Mouse (Mus musculus): ENCODE results near the gene Cntnap2. TPM values are rescaled to one million over a fixed set of nuclear protein-coding genes. Genes with fewer than 3 reads are reported as not detected.

Gene Cntnap2
- total and polyA plus RNA-seq, 3 experiments, result 0.56 to 2.6 (median 0.78) TPM

DNA sequence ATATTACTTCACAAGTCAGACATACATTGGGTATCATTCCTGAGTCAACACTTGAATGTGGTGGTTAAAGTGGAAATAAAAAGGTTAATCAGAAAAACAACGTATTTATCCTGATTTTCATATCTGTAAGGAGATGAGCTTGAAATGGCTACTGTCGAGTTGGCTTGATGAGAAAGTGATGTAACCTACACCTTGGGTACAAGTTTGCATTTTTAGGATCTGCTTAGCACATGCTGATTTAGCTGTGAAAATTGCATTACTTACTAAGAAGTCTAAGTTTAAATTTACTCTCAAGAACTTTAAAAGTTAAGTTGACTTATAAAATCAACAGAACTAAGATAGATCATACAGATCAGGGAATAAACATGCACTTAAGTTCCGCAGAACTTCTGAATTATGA lies 879.1 kb downstream of the Cntnap2 start:
- no peak for DNase-seq

DNA sequence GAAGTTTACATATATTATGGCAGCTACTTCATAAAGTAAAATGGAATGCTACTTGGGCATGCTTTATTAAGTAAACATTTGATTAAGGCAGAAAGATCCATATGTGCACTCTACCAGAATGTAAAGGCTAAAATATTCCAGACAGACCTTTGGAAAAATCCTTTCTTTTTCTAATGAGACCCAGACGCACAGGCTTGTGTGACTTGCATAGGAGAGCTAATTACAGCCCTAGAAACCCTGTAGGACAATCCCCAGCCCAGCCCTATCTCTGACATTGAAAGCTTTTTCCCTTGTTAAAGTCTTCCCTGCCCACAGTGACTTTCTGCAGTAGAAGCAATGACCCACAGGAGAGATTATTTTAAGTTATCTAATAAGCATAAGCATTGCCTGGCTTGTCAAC lies 879.6 kb downstream of the Cntnap2 start:
- no peak for DNase-seq

DNA sequence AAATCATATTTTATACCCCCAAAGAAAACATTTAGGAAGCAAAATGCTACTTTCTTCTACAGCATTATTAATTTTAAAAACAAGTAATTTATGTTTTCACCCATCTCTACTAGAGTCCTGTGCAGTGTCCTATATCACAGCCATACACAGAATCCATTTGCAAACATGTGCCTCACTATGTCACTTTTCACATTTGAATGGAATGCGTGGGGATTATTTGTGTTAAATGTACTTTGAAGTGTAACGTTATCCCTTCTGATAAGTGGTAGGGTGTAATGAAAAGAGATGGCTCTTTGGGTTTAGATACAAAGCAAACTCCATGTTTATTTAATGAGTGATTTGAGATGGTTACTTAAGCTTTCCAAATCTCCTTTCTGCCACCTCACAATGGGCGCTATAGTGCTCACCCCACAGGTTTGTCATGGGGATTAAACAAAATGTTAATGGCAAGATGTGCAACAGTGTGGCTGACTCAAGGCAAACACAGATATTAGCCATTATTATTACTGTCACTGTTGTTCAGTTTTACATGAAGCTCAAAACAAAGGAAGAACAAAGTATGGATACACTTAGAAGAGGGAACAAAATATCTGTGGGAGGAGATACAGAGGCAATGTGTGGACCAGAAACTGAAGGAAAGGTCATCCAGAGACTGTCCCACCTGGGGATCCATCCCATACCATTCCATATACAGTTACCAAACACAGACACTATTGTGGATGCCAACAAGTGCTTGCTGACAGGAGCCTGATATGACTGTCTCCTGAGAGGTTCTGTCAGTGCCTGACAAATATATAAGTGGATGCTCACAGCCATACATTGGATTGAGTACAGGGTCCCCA lies 886.2 kb downstream of the Cntnap2 start:
- no peak for DNase-seq

DNA sequence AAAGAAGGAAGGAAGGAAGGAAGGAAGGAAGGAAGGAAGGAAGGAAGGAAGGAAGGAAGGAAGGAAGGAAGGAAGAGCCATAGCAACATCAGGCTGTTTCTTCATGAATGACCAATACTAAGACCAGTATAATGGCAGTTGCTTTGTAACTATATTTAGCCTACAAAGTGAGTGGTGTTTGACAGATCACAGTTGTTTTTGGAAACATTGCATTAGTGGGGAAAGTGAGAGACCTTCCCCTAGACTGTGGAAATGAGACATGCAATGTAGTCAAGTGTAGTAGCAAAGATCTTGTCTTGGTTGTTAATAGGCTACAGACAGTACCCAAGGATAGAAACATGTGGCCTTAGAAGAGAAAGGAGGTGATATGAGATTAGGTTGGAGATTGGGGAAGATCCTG lies 895.6 kb downstream of the Cntnap2 start:
- no peak for DNase-seq

DNA sequence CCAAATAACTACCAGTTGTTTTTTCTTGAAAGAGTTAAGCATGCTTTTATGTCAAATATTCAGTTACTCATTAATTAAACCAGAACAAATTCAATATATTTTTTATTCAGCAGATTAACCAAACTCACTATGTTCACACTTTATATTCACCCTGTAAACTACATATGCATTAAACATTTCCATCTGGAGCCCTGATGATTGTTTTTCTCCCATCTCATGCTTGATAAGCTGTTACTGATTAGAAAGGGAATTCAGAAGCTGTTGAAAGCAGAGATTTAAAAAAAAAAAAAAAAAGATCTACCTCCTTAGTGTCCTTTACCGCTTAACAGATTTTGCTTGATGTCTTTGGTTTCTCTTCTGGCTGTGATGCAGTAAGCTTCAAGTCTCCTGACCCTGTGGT lies 905.3 kb downstream of the Cntnap2 start:
- no peak for DNase-seq

DNA sequence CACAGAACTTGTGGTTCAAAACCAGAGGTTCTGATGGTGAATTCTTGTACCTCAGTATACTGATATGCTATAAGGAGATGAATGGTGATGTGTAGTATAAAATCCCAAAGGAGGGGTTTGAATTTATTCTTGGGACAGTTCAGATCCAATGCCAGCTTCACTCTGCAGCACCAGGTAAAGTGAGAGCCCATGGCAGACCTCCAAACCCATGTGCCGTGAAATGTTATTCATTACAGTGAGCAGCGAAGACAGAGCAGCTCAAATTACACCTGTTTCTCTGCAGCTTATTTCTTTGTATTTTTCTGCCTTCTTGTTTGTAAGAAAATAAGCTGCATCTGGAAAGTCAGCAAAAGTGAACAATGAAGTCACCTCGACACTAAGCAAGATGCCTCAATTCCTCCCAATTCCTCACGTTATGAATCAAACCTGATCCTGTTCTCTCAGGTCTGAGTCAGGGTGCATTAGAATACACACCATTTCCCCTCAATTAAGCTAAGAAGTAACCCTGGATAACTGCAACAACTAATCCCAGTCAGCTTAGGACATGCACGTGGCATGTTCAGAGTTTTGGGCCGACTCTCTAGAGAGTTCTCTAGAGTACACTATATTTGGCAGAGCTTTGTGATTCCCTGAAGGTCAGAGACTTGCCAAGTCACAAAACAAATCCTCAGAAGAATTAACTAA lies 915.5 kb downstream of the Cntnap2 start:
- DNase-seq, result no peak

DNA sequence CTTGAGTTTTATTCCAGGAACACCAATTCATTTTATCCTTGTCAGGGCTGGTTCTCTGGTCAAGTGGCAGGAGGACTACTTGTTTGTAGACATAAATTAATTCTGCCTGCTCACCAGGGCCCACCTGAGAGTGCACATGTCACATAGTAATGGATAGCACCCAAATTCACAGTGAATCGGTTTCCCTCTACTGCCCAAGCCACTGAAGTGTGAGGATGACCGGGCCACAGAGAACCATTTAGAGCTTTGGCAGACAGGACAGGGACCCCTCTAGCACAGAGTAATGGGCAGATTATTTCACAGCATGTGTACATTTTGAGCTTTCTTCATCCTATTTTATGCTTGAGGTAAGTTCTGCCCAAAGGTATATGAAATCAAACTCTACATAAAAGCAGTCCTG lies 920.0 kb downstream of the Cntnap2 start:
- no peak for DNase-seq

DNA sequence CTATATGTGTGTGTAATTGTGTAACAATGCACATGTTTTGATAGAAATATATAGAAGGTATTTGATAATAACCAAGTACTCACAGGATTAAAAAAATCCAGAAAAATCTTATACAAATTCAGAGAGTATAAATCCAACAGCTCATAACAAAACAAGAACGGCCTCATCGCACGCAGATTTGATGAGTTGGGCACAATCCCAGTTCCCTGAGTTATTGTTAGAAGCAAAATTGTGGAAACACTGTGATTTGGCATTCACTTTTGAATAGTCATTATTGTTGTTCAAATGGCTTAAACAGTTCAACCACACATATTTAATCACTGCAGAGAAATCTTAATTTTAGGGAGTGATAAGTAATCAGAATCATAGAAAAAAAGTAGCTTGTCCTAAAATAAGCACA lies 928.9 kb downstream of the Cntnap2 start:
- no peak for DNase-seq

DNA sequence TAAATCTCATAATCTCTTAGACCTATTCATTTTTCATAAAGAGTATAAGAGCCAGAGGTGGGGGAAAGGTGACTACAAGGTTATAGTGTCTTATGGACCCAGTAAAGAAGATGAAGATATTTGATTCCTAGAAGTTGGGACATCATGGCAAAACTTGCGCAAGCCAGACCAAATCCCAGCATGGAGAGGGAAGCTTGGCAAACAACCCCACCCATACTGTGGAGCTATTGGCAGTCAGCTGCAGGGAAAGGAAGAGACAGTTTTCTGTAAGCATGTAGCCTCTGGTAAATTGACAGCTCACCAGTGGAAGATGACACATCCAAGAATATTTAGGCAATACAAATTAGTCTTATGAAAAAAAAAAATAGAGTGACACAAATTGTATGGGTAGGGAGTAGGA lies 931.9 kb downstream of the Cntnap2 start:
- no peak for DNase-seq

DNA sequence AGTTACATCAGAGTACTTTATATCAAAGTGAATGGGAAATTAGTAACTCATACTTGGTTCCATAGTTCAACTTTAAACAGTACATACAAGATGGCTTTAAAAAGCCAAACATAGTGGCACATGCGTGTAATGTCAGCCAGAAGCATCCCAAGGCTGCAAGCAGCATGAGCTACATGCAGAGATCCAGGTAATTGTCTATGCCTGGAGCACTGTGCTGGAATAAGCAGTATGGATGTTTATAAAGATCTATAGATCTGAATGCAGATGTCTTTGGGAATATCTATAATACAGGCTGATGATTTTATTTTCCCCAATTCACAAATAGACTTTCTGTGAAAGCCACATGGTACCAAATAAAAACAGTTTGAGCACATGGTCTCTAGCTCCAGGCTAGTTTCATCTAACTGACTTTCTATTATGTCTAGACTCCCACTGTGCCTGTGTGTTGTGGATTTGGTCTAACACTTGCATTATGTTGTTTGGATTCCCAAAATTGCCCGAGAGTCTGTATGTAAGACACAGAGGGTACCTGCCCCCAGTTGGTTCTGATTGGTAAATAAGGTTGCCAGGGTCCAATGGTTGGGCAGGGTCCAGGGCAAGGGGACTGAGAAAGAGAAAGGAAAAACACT lies 963.5 kb downstream of the Cntnap2 start:
- DNase-seq, result no peak

DNA sequence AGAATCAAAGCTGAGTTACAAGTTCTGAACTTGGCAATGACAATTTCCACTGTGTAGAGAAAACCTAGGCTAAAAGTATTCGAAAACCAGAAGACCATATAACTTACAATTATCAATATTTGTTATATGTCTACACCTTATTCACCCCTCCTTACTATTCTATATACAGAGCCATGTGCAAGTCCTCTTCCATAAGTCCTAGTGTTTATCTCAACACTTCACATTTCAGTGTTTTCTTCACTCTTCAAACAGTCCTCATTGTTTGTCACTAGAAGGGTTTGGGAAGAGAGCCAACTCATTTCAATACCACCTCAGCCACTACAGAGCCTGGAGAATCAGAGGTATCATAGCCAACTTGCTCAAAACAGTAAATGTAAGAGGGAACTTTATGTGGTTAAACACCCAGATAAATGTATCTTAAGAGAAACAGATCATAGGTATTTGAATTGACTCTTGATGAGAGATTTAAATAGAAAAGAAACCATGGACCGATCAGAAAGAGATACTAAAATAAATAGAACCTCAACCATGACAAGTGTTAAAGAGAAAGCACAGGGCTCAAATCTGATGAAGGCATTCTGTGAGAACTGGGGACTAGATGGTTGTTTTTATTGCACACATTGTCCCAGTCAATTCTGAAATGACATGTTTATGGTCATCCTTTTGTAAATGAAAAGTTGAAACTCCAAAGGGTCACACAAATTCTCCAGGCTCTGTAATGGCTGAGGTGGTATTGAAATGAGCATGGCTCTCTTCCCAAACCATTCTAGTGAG lies 972.9 kb downstream of the Cntnap2 start:
- DNase-seq, result no peak

DNA sequence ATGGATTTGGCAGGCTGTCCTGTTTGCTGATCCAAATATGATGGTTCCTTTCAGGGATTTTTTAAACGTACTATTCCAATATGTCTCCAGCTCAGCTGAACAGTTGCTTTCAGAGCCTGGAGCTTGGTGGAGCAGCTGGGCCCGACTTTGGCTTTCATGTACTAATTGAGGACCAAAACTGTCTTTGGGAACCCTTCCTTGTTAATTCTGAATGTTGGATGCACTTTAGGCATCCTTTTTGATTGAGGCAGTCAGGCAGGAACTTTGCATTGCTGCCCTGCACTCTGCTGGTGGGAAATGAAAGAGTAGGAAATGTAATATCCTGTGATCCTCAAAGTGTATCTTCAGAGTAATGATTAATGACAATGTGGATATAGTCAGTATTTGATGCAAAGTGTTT lies 974.0 kb downstream of the Cntnap2 start:
- no peak for DNase-seq

DNA sequence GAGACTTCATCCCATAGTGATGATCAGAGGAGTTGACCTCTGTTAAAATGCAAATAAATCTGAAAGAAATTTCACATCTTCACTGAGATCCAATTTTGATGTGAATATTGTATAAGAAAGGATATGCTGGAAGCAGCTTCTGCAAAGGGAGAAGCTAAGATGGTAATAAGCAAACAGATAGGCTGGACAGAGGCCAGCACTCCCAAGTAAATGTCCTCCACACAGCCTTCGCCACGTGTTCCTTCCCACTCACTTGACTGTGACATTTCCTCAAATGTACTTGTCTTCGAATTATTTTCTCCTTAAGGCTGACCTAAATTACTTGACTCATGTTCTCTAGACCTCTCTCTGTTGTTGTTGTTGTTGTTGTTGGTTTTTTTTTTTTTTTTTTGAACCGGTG lies 981.5 kb downstream of the Cntnap2 start:
- no peak for DNase-seq

DNA sequence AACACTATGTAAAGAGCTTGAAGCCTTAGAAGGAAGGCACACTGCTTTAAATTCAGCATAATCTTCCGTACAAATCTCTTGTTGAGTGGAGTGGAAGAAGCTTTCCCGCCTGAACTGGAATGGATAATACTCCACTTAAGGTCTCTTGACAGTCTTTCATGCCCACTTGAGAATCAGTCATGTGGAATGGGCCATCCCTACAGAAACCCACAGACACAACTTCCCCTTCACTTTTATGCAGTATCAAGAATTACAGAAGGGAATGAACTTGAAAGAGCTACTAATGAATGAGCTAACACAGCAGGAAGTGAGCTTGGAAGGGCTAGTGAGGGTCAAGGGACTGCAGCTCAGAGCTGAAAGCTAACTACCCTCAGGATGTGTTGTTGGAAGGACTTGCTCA lies 1021.1 kb downstream of the Cntnap2 start:
- DNase-seq, result no peak

DNA sequence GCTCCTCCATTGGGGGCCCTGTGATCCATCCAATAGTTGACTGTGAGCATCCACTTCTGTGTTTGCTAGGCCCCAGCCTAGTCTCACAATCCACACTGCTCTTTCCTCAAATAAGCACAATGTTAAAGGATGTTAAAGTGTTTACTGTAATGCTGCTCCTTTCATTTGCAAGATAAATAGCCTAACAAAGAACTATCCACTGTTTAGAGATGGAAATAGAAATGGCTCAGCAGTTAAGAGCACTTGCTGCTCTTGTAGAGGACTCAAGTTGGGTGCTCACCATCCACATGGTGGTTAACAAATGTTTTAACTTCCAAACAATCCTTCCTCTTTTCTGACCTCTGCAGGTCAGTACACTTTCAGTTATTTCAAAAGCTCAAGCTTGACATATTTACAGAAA lies 1022.3 kb downstream of the Cntnap2 start:
- no peak for DNase-seq

DNA sequence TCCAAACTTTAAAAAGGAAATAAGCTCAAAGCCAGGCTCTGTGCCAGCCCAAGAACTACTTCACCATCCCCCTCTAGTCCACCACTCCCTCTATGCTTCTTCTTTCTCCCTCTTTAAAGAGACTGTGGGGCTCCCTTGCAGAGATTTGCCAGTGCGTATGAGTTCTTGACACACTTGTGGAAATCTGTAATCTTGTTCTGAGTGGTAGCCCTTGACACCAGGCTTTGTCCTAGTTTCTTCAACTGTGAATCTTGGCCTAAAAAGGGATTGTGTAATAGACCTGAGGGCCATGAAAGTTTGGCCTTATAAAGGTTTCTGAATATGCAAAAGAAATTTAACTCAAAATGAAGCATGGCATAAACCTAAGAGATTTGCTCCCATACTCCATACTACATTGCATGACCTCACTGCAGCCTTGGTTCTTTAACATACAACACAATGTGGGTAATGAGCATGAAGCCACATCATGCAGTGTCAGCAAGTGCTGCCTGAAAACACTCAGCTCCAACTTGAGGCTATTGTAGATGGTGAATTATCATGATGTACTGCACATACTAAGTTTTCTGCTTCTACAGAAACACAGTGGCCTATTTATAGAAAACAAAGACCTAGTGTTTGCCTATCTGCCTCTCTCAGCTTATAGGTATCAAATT lies 1084.2 kb downstream of the Cntnap2 start:
- DNase-seq, result no peak

DNA sequence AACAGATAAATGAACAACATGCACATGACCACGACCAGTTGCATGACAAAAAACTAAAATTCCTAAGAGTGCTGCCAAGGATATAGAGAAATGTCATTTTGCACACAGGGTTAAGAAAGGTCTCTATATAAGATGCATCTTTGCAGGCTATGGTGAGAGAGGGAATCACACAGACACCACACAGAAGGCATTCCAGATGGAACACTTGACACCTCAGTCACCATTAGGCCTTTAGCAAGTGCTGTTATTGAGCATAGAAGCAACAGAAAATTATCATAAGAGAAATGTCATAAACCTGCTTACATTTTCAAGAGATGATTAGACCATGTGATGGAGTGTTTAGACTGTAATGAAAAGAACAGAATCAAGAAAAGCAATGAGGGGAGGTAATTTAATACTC lies 1107.7 kb downstream of the Cntnap2 start:
- no peak for DNase-seq

DNA sequence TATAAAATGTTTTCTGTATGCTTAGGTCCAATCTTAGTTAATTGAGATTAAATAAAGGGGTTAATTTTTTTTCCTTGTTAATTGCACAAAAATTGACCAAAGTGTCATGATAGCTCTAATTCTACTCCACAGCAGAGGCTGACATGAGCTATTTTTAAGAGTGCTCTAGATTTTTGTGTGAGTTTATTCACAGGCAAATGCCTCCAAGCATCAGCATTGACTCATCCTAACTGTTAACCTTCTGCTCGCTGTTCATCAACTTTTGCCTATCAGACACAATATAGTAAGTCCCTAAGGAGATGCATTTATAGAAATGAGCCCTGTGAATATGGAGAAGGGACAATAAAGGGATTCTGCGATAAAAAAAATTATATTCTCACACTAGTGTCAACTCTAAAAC lies 1138.1 kb downstream of the Cntnap2 start:
- no peak for DNase-seq

DNA sequence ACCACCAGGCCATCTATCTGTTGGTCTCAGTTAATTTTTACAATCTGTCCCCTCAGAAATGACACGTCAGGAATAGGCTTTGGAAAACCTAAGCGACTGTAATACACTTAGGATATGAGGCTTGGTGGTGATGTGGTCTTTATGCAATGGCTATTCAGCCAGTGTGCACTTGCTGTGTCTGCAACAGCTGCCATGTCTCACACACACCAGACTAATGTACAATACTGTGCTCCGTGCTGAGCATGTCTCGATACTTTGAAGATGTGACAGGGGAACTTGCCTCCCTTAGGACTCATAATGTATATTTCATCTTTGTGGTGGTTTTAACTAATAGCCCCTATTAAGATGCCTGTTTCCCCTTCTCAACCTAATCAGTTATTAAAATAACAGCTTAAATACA lies 1142.7 kb downstream of the Cntnap2 start:
- no peak for DNase-seq

DNA sequence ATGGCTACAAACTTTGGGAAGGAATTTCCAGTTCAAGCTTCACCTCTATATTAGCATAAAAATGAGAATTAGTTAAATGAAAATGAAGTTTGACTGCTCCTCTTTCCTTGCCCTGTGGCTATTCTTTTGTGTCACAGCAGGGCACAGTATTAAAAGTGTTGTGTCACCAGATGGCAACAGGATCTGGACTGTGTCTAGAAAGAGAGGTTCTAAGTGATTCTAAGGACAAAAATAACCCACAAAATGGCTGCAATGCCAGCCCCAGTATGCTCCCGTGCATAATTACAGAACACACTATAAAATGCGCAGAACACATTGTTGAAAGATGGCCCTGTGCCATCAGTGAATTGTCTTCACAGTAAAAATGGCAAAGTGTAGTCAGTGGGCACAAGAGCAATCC lies 1146.4 kb downstream of the Cntnap2 start:
- no peak for DNase-seq

DNA sequence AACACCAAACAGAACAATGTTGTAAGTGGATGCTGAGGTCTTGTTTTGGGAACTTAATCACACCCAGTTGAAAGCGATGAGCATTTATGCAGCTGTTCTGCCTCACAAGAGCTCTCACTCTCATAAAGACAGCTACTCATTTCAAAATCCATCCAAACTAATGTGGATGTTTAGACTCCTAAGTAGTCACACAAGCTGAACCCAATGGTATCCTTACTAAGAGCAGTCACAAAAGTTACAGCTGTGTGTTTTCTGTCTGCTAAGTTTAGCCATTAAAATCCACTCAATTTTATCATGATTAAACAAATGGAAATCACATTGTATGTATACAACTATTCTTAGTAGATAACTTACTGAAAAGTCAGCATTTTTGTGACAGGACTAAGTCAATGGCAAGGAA lies 1173.7 kb downstream of the Cntnap2 start:
- no peak for DNase-seq

DNA sequence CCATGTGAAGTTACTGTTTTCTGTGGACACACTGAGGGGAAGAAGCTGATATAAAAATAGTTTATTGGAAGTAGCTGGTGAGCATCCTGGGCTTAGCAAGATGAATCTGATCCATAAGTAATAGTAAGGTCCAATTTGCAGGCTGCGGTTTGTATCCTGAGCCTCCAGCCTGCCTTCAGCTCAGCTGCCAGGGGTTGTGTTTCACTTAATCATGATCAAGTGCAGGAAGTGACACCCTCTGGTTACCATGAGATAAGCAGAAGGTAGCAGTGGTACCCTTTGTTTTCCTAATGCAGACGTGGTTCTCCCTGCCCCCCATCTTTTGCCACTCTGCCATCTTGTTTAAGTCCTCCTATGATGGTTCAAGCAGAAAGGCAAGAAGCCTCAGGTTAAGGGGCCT lies 1181.2 kb downstream of the Cntnap2 start:
- DNase-seq, result no peak
